Mouse (Mus musculus): ENCODE measurements around the gene Rrbp1.

Rrbp1 gene

GRCm38 (mm10) chr2:144006686-144007085, 4.4 kb downstream of the Rrbp1 start:
- DNase-seq (ENCODE audit: low spot score): no peak

GRCm38 (mm10) chr2:144005166-144005955, 5.7 kb downstream of the Rrbp1 start:
- DNase-seq (ENCODE audit: low spot score): no peak

GRCm38 (mm10) chr2:144003544-144003943, 7.5 kb downstream of the Rrbp1 start:
- no peak for DNase-seq (ENCODE audit: low spot score)

DNA sequence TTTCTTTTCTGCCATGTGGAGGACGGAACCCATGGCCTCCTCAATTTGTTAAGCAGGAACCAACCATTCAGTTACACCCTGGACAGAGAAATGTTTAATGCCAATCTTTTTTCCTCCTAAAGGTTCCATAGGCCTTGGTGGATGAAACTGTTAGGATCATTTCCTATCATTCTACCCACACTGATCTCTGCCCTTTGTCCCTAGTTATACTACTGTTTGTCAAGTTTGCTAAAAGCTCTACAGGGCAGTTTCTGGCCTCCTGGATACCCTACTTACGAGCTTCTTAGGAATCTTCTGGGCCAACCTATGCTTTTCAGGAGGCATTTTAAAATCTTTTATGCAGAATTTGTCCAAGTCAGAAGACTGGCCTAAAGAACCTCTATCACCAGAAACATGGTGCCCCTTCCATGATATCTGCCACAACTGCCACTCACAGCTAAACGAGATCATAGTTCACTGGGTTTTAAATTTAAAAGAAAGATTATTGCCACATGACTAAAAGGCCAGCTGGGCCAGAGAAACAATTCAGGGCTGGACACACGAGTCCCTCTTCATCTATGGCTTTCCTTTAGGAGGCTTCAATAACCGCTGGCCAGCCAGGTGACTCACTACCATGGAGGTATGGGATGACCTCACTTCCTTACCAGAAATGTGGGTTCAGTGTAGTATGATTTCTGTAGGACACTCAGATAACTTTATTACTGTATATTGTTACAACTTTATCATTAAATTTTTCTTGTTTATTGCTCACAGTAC, 8.7 kb downstream of the Rrbp1 start:
- DNase-seq (ENCODE audit: low spot score): no peak

GRCm38 (mm10) chr2:143992977-143993376, 18.1 kb downstream of the Rrbp1 start:
- no peak for DNase-seq (ENCODE audit: low spot score)

DNA sequence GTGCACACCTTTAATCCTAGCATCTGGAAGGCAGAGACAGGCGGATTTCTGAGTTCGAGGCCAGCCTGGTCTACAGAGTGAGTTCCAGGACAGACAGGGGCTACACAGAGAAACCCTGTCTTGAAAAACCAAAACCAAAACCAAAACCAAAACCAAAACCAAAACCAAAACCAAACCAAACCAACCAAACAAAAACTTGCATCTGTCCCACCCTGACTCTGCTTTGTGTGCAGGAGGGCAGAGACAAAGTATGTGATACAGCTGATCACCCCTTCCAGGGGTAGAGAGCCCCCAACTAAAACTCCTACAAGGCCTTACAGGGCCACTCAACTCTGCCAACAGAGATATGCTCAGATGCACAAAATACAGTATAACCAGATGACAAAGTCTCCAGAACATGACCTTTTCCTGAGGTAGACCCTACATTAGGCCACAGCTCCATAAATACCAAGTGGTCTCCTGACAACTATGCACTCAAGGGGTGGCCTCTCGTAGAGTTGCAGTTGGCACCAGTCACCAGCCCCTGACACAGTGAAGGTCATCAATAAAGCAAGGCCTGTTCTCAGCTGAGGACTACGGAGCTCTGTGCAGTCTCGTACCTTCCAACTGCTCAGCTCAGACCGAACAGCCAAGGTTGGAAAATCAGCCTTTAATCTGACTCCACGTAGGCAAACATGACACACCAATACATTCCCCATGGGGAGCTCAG, 18.9 kb downstream of the Rrbp1 start:
- no peak for DNase-seq (ENCODE audit: low spot score)

GRCm38 (mm10) chr2:143990997-143991396, 20.1 kb downstream of the Rrbp1 start:
- DNase-seq (ENCODE audit: low spot score): no peak

GRCm38 (mm10) chr2:143988016-143988415, 23.0 kb downstream of the Rrbp1 start:
- DNase-seq (ENCODE audit: low spot score): no peak

DNA sequence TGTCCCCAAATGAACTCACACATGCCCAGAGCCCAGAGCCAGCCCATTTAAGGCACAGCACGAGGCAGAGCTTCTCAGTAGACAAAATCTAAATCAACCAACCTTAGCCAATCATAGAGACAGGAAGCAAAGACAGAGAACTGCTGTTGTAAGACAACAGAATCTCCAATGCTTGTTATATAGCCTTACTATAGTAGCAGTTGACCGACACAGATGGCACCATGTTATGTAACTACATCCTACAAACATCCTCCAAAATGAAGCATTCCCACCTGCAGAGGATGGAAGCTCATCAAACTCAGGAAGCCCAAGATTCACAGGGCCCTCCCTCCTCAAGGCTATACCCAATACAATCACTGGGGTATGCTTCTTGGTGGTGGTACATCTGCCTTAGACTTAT, 23.6 kb downstream of the Rrbp1 start:
- DNase-seq (ENCODE audit: low spot score): no peak

DNA sequence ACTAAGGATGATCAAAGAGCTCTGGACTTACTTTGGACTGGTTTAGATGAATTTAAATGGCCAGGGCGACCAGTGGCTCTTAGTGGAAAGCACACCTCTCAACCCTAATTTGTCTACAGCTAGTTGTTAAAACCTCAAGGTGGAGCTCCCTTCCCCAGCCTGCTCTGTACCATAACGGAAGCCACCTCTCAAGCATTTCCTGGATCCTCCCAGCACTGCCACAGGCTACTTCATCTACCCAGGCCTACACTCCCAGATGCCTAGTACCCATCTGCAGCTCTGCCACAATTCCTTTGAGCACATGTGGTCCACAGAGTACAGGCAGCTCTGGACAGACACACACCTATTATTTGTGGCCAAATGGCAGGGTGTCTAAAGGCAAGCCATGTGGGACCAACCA, 27.6 kb downstream of the Rrbp1 start:
- no peak for DNase-seq (ENCODE audit: low spot score)

DNA sequence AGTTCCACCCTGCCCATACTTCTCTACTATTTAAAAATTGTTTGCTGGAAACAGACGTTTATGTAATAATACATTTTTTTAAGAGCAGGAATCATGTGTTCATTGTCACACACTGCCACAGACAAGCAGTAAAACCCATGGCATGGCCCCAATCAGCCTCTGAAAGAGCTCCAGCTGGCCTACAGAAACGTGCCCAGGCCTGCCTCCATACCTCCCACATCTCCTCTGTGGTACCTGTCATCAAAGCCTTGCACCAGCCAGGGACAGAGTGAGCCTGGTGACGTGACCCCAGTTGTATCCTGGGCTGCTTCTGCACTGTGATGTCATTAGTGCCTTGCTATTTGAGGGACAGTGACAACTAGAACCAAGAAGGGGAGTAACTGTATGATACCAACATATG, 28.2 kb downstream of the Rrbp1 start:
- DNase-seq (ENCODE audit: low spot score): peak; percentile 23

GRCm38 (mm10) chr2:143982152-143982551, 28.9 kb downstream of the Rrbp1 start:
- peak; percentile 13 for DNase-seq (ENCODE audit: low spot score)

- peak; percentile 86 for DNase-seq (ENCODE audit: low spot score)
Measured at GRCm38 (mm10) chr2:143980781-143981398, 30.2 kb downstream of the Rrbp1 start.

DNA sequence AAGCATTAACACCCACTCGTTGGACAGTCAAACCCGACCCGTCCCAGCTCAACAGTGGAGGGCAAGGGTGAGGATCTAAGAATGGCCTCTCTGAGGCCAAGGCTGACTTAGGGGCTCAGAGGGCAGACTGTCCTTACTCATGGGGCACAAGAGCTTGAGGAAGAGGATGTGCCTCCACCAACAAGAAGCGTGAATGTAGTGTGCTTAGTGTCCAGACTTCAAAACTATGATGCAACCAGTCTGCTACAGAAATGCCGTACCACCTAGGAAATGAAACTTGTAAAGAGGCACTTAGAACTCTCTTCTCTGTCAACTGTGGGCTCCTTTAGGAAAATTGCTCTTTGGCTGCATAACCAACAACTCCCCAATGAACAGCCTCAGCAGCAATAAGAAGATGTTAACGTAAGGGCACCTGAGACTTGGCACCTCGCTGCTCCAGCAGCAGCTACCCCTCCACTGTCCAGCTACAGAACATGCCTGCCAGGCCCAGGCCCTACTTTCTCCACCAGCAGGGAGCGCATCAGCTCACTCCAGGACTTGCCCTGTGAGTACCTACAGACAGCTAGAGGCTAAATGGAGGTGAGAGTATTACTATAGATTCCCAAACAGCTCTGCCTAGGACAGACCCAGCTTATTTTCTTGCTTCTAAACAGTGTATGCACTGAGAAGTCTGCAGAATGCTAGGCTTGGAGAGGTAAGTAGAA, 32.5 kb downstream of the Rrbp1 start:
- peak; percentile 21 for DNase-seq (ENCODE audit: low spot score)

- DNase-seq (ENCODE audit: low spot score): no peak
Measured at GRCm38 (mm10) chr2:143975146-143975649, 35.9 kb downstream of the Rrbp1 start.

- no peak for DNase-seq (ENCODE audit: low spot score)
Measured at GRCm38 (mm10) chr2:143973161-143973560, 37.9 kb downstream of the Rrbp1 start.

DNA sequence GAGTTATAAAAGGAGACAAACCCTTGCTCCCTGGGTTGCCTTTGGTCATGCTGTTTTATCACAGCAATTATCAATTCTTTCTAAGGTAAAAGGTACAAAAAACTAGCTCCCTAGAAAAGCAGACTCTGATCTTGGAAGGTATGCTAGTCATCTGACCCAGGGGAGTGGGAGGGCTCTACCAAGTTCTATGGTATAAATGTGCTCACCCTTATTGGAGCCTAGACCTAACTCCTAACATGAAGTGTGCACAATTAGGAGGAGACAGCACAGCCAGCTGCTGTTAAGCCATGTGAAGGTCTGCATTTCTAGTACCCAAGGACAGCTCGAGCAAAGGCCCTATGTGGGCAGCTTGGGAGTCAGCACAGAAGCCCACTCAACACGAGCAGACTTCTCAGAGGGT, 39.2 kb downstream of the Rrbp1 start:
- DNase-seq (ENCODE audit: low spot score): no peak

- DNase-seq (ENCODE audit: low spot score): no peak
Measured at GRCm38 (mm10) chr2:143970841-143971240, 40.2 kb downstream of the Rrbp1 start.

DNA sequence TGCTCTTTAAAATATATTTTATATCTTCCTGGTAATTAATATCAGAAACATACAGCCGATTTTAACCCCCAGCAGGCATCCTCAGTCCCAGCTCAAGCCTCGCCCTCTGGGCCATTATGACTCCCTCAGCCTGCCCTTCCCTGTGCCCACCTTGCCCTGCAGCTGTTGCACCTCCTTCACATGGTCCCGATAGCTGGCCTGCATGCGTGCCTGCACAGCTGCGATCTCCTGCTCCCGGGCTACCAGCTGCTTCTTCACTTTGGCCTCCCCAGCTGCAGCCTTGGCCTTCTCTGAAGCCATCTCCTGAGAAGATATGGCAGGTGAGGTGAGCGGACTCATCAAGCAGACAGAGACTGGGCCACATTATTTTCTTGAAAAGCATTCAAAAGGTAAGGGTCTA, 41.8 kb downstream of the Rrbp1 start:
- no peak for DNase-seq (ENCODE audit: low spot score)

DNA sequence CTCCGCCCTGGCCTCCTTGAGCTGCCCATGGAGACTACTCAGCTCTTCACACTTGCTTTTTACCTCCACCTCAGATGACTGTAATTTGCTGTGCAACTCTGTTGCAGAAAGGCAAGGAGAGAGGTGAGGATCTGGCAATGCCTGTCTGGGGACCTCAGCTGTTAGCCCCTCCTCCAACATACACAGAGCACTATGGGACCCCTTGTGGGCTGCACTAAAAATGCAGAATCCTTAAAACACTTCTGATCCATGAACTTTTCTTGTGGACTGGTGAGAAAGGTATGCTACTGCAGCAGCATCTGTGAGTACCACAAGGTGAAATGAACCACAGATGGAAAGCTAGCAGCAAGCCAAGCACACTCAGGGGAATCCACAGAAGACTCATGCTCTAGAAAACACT, 47.7 kb downstream of the Rrbp1 start:
- DNase-seq (ENCODE audit: low spot score): no peak

DNA sequence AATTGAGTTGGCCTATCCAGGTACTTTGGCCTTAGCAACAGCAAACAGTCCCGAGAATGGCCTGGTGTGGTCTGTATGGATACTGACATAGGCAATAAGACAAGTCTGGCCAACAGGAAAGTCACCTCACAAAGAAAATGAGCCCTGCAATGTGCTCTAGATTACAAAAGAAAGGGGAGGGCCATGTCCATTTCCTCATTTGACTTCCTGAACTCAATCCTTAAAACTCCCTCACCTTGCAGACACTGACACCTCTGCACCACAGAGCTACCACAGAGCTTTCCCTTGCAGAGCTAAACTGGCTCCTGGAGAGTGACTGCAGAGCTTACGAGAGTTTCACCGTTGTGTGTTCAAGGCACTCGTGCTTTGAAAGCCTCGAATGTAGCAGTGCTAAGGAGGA, 48.9 kb downstream of the Rrbp1 start:
- DNase-seq (ENCODE audit: low spot score): no peak

GRCm38 (mm10) chr2:143955746-143956145, 55.3 kb downstream of the Rrbp1 start:
- DNase-seq (ENCODE audit: low spot score): peak; percentile 23

Measured in testis, postnatal 10 days (tissue).